Mouse (Mus musculus) cerebellum, postnatal 4 days (tissue): Measurements from ENCODE around the gene Hdgfl3.
A peak's percentile ranks its signal among the peaks of the same experiment; 100 is the strongest.

Source experiments
- DNase-seq, 2 experiments: peaks; one replicate each; pipeline ENCODE4 v3.0.0; 2022; ENCODE audit warnings: low spot score in 2 of 2, mixed read lengths in 1 of 2

Gene Hdgfl3

DNA sequence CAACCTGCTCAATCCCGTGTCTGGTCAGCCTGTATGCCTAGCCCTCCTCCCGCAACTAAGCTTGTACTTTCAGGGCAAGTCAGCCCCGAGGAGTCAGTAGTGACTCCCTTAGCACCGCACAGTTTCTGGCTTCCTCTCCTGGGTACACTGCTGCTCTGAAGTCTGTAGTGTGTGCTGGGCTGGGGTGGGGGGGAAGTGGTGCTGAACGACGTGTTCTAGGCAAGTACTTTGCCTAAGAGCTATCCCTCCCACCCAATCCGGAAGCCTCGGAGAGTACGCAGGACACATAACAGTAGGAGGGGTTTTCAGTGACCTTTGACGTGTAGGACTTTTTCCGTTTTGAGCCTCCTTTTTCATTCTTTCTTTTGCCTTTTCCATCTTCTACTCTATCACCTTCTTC, 34.9 kb downstream of the Hdgfl3 start:
- DNase-seq = no peak

DNA sequence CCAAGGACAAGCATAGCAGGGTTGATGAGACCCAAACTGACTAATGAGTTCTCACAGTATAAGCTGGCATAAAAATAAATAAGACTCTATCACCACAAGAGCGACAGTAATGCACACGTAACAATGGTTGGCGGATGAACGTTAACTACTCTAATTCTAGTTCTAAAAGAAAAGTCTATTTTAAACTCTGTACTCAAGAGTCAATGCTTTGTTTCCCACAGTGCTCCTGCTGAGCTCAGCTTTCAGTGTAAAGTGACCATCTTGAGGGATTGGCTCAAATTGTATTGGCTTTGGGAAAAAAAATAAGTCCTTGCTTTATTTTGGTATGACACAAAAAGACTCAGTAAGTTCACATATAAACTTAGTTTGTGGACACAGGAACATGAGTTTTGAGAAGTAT, 49.1 kb downstream of the Hdgfl3 start:
- no peak for DNase-seq

DNA sequence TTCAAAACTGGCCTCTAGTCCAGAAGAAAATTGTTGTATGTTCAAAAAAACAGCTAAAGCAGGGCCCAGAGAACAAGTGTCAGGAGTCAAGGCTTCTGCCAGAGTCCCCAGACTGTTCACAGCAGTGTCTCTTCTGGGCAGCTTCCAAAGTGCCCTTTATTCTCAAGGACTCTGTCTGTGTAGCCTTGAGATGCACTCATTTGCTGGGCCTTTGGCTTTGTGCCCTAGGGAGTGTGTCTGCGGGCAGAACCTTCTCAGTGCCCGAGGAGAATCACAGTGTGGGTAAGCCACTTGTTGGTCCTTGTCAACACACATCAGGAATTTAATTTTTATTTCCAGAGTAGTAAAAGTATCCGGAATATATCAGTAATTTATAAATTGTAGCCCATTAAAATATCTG, 52.7 kb downstream of the Hdgfl3 start:
- DNase-seq = no peak

DNA sequence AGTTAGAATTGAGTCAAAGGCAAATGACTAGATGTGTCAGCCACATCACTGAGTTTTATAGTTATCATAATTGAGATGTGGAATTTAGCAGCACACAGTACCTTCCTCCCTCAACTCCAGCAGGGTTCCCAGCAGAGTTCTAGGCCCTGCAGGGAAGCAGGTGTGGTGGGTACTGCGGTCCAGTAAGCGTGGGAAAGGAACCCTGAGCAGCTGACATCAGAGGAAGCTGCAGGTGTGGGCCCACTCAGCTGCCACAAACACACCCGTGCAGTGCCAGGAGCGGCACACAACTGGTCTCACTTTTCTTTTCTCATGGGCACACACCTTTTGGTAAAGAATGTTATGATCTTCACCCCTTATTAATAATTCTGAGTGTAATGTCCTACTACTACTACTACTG, 53.5 kb downstream of the Hdgfl3 start:
- no peak for DNase-seq

DNA sequence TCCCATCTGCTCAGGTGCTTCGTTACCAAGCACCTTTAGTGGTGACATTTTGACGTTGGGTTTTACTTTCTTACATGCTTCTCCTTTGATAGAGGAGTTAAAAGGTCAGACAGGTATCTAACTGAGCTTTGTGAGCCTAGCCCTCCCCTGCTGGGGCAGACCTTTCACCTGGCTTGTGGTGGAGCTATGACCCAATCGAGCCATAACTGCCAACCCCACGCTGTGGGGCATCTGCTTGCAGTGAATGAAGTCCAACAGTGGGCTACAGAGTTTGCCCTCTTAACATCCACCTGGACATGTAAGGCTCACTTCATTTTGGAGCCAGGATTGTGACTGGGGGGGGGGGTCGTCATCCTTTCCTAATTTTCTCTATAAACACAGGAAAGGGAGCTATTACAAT, 54.0 kb downstream of the Hdgfl3 start:
- DNase-seq = no peak

DNA sequence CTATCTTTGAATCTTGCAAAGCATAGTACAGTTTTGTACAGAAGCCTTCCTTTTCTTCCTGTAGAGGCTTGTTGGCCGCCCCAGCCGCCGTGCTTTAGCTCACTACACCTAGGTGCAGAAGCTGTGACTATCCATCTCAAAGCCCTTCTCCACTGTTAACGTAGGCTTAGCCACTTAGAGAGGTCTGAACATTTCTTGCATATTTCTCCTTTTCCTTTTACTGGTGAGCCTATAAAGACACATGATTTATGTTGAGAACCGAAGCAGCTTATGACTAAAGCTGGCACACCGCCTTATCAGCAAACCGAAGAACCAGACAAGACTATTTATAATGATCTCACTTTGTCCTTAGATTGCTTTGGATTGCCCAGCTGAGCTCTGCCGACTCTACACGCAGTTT, 58.9 kb downstream of the Hdgfl3 start:
- DNase-seq = no peak

DNA sequence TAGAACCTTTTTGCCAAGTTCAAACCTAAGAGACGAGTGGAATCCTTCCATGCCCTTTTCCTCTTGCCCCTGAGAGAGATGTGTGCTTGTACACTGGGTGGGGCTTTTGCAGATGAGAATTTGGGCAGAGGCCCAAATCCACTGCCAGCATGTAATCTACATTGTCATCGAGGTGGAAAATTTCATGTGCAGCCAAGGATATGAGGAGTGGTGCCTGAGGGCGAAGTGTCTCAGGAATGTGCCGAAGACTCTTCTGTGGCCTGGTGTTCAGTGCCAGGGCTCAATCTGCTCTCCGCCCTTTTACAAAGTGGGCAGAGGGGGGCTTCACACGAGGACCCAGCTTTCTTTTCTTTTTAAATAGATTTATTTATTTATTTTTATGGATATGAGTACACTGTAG, 59.6 kb downstream of the Hdgfl3 start:
- DNase-seq = no peak

DNA sequence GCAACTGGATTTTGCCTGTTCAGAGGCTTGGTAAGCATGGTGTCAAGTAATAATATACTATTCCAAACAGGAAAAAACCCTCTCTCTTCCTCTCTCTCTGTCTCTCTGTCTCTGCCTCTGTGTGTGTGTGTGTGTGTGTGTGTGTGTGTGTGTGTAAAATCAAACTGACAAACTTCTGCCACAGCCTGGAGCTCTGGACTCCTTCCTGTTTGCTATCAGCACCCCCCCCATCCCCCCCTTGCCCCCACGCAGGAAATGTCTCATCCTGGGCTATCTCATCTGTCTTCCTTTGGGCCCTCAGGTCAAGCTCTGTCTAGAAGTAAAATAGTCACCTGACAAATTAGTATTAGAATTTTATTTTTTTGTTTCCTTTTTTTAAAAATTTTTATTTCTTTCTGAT, 60.5 kb downstream of the Hdgfl3 start:
- no peak for DNase-seq

DNA sequence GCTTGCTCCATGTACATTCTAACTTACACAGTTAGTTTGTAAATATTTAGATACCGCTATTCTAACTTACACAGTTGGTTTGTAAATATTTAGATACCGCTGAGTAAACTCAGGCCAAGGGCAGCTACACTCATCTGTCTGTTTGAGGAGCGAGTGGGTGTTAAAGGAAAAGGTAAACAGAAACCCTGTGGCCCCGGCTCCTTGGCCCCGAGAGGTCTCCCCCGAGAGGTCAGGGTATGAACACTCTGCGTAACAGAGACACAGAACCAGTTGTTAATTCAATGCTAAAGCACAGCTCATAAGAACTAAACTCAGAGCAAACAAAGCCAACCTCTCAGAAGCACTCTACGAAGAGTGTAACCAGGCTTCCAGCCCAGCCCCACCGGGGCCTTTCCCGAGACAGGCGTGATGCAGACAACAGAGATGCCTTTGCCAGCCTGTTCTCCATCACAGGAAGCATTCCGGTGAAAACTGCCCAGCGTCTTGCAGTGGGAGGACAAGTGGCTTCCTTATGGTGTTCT, 61.7 kb downstream of the Hdgfl3 start:
- DNase-seq = no peak

DNA sequence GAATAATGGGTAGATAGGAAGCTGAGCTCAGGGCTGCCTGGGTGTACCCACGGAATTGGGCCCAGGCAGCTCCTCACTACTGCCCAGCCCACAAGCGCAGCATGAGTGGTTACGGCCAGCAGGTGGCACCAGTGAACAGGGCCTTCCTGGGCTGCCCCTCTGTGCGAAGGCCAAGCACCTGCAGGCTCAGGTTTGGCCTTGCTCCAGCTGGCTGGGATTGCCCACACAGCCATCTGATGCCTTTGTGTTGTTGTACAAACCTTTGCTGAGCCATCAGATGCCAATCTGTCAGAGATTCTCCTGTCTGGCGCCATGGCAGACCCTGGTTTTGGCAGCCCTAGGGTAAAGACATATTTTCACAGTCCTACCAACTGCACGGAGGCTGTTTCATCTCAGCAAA, 66.1 kb downstream of the Hdgfl3 start:
- peak; percentile 63 to 92 for DNase-seq

DNA sequence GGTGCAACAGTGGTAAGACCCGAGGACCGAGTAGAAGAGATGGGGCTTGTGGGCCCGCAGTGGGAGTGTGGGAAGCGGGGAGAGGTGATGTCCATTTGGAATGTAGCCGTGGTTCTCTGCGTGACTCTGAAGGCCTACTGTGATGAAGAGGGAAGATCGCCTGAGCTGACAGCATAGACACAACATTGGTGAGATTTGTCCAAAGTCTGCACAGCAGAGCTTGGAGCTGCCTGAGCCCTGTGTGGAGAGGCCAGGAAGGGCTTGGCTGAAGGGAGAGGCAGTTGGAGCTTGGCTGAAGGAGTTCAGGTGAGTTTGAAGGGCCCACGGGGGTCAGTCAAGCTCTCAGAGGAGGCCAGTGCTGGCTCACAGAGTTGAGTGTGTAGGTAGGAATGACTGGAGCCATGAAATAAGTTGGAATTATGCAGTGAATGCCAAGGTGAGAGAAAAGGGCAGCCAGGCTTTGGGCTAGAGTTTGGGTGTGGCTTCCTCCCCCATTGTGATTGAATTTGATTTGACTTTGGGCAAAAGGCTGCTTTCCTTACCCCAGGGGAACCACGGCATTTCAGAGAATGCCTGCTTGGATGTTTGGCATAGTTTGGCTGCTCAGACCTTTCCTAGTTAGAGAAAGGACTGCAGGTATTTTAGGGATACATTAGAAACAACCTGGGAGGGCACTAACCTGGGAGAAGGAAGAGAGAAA, 66.9 kb downstream of the Hdgfl3 start:
- DNase-seq = no peak

DNA sequence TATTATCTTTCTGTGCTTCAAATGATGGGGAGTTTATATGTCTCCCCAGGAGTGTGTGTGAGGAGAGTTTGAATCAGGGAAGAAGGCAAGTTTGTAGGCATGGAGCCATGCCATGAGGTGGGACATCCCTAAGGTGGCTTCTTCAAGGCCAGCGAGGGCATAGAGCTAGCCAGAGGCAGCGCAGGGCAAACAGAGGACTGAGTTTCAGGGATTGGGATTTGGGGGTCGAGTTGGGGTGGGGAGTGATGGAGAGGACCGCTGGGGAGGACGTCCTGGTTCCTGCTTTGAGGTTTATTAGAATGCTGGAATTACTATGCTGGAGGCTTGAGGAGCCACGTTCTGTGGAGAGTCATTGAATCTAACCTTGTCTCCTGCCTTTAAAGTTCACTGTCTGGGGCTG, 68.3 kb downstream of the Hdgfl3 start:
- DNase-seq = no peak

DNA sequence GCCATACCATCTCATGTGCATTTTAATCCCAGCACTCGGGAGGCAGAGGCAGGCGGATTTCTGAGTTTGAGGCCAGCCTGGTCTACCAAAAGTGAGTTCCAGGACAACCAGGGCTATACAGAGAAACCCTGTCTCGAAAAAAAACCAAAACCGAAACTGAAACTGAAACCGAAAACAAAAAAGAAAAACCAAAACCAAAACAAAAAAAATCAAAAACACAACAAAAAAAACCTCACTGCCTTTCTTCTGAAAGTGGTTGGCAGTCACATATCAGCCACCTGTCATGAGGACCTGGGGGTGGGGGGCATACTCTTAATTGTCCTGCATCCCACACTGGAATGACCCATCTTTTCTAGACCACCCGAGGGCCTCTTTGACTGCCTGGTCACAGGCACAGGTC, 69.7 kb downstream of the Hdgfl3 start:
- no peak for DNase-seq

DNA sequence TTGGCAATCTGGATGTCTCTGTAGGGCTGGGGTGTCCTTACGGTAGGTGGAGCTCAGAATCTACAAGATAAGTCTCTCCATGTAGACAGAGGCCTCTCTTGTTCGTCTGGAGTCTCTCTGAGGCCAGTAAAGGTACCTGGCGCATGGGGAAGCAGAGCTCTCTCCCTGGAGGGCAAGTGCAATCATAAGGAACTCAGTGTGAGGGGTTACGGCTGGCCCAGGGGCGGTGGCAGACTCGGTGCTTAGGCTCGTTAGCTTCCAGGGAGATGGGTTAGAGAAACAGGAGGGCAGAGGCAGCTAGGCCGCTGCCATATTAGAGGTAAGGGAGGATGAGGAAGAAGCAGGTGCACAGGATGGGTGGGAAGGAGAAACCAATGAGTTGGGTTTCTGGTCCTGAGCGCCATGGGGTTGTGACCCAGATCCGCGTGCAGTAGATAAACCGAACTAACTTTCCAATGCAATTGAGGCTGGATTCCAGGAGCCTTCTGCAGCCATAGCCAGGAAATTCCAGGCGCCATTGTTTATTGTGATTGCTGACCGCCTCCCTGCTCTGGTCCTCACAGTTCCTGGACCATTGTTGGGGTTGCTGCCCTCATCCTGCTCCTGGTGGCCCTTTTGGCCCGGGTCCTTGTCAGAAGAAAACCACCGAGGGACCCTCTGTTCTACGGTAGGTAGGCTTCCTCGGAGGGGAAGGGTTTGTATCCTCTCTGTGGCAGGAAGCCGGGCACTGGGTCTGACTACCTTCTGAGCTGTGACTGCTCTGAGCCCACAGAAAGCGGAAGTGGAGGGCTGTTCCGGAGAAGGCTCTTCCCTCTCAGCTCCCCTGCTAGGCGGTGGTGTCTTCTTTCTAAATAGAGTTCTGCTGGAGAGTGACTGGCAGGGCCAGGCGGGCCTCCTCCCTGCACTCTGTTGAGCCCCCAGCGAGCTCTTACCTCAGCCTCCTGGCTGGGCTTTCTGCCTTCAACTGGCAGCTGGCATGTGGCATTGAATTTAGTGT, 71.4 kb downstream of the Hdgfl3 start:
- no peak for DNase-seq

DNA sequence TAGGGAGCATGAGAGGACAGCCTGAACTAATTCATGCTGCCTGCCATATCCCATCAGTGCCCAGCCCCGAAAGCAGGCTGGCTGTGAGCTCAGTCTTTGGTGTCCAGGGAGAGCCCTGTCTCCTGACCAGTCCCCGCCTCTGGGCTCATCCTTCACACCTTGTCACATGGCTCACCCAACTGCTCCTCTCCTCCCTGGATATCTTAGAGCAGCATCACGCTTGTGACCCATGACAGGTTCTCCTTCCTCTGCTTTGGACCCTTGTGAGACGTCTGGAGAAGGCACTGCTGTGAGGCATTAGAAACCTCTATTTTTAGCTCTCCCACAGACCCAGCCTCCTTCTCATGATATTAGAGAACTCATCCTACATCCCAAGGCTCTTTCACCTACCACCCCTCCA, 72.4 kb downstream of the Hdgfl3 start:
- no peak for DNase-seq

DNA sequence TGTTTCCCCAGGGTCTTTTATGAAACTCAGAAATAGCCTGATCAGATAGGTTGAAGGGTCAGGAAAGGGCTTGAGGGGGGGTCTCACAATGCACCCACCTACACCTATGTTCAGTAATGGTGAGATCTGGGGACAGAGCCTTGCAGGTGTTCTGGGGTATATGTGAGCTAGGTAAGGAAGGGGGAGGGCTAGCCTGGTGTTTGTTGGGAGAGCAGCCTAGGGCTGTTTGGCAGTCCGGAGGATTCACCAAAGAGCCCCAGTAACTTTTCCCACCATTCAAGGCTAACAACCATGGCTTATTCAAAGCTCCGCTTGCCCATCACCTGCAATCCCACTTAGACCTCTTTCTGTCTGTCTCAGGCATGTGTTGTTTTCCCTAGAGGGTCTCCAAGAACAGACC, 72.8 kb downstream of the Hdgfl3 start:
- DNase-seq = no peak

DNA sequence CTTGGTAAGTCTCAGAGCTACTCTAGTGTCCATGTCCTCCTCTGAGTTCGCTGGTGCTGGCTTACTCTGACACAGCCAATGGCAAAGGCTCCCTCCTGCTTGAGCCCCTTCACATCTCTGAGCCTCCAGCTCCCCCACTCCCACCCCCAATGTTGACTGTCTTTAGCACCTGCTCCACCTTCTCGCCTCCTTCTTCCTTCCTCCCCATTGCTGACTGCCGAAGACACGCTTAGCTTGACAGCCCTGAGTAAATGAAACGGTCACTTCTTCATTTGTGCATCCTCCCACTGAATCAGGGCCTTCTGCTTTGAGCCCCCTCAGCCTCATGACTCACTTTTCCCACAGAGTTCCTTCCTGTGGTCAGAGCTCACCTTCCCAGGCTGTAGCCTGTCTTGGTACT, 73.3 kb downstream of the Hdgfl3 start:
- no peak for DNase-seq

DNA sequence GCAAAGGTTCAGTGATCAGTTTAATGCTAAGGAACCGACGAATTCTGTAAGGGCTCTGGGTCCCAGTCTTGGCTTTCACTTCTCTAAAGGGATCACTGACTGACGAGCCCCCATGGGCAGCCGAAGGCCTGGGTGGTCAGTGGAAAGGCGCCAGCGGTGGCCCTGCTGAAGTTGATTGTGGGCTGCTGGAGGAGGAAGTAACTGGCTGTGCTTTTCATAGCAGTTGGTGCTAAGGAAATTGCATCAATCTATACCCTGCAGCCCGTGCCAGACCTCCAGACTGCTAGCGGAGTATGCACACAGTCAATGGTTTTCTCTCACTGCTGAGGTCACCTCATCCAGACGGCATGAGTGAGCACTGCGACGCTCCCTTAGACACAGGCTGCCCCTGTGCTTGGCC, 74.2 kb downstream of the Hdgfl3 start:
- DNase-seq = no peak

DNA sequence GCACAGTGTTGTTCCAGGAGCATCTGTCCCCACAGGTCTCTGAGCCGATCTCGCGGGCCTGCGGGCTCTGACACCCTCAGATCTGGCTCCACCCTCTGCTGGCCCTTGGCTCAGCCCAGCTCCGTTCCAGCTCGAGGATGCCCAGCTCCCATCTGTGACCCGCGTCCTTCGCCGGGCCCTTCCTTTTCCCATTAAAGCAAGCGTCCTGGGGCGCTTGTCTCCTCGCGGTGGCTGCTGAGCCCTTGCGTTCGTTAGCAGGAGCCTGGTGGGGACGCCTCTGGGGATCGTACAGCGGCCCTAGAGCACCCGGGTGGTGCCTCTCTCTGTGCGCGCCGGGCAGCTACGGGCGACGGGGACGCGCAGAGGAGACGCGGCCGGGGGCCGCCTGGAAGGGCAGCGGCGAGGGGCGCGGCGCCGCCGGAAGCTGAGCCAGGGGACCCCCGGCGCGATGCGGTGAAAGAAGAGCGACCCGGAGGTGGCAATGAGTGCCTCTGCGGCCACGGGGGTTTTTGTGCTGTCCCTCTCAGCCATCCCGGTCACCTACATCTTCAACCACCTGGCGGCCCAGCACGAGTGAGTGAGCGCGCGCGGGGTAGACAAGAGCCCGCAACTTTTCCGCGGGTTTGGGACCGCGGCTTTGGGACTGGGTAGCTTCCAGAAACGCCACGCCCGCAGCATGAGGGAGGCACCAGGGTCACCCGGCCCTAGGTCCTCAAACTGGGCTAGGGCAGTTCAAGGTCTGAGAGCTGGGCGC, 75.1 kb downstream of the Hdgfl3 start, which contains the start of gene Tm6sf1:
Tm6sf1 (plus strand) TSS at position 34 of the 754 bp plus-strand sequence.
- DNase-seq = peak in 1 of 2 experiments; percentile 28

DNA sequence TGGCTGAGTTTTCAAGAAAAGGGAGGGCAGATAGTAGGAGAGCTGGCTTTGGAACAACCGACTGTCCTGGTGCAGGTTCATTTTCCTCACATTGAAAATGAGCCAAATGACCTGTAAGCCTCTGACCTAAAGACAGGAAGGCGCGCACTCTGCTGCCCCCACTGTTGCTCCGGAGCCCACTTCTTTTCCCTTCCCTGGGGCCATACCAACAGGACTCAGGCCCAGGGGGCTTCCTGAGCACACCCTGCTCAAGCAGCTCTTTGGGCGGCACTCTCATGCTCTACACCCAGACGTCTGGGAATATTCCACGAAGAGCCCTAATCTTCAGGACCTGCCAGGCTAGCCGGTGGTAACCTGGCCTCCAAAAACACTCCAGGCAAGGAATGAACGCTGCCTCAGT, 76.0 kb downstream of the Hdgfl3 start:
- no peak for DNase-seq

DNA sequence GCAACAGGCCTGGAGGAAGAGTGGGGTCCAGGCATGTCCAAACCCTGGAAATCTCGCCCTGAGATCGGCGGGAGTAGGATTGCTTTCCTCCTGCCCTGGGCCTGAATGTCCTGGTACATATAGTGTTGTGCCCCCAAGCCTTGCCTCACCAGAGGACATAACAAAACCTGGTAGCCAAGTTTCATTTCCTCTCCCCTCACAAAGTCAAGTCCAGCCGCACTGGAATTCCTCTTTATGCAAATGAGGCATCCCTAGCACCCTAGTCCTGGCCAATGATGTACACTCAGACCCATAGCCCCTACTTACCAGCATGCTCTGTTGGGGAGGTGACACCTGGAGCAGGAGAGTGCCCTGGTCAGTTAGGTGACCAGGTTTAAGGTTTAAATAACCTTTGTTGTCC, 78.1 kb downstream of the Hdgfl3 start:
- no peak for DNase-seq

DNA sequence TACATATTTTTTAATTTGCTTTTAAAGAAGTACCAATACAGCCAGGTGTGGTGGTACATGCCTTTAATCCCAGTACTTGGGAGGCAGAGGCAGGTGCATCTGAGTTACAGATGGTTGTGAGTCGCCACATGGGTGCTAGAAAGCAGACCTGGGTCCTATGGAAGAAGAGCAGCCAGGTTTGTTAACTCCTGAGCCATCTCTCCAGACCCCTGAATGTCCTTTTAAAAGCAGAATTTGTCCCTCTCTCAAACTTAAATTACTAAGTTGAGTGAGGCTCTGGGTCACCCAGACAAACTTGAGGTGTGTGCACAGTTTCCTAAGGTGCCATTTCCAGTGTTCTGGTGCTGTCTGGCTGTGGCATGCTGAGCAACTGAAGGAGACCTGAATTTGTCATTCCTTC, 78.6 kb downstream of the Hdgfl3 start, which contains the start of gene Gm10160:
Gm10160 (minus strand) TSS at position 101 of the 400 bp plus-strand sequence.
- no peak for DNase-seq
